Mouse (Mus musculus) CD4-positive naive resting alpha-beta T cell, adult 76 days (primary cell): ENCODE results near the gene Camk1g. TPM values are rescaled to one million over a fixed set of nuclear protein-coding genes. Genes with fewer than 3 reads are reported as not detected.

Source experiments
- total RNA-seq: library from RNA; stranded (reverse); gene quantifications from one replicate; pipeline ENCODE4 v1.2.4, GENCODE M21; 2023

The Camk1g gene
- total RNA-seq, result not detected

GRCm38 (mm10) chr1:193370096-193370495 is at the start of gene Camk1g:
Gene Camk1g, minus strand, starts transcription at chr1:193370298.

Other genes starting within 250 kb of the Camk1g start
- gene Diexf, start 240.0 kb downstream of the Camk1g start, total RNA-seq, result 58.0 TPM
- 10.1 TPM for gene Irf6, start 217.2 kb downstream of the Camk1g start, total RNA-seq
- 4.0 TPM for gene A130010J15Rik, start 202.3 kb downstream of the Camk1g start, total RNA-seq
- 491 TPM for gene Traf3ip3, start 168.6 kb downstream of the Camk1g start, total RNA-seq
- gene Lamb3, start 162.6 kb downstream of the Camk1g start, total RNA-seq, result 14.3 TPM
- 35.5 TPM for gene Hsd11b1, start 106.2 kb downstream of the Camk1g start, total RNA-seq
- 1.1 TPM for gene G0s2, start 97.1 kb downstream of the Camk1g start, total RNA-seq